Comparison of ENCODE assay signal across 8 mouse cellular contexts in genomic region chr5:137339290-137339979, GRCm38 (mm10). TPM values are rescaled to one million over a fixed set of nuclear protein-coding genes. Genes with fewer than 3 reads are reported as not detected.
DNase-seq lines count a peak whose midpoint lies in the region; ATAC-seq lines count a peak whose summit lies in the region.

No protein-coding gene starts in this region.

- peaks cover 13% of the 10 kb centered on the region for H3K4me1 ChIP-seq in brown adipose tissue, adult 24 weeks (ENCODE audit: control insufficient read depth, insufficient read depth, insufficient read length, low read length)
- H3K4me1 ChIP-seq in forebrain, embryonic 13.5 days: peaks cover 15% of the 10 kb centered on the region
- peaks cover 30% of the 10 kb centered on the region for H3K4me1 ChIP-seq in midbrain, embryonic 10.5 days

- peak overlapping the region; percentile 63 for H3K9ac ChIP-seq in forebrain, embryonic 13.5 days

- no peaks in the 10 kb centered on the region for H3K36me3 ChIP-seq in forebrain, embryonic 13.5 days (ENCODE audit: poor library complexity, severe bottlenecking)
- no peaks in the 10 kb centered on the region for H3K36me3 ChIP-seq in midbrain, embryonic 10.5 days

- peak overlapping the region; percentile 64 for H3K4me3 ChIP-seq in brown adipose tissue, adult 24 weeks (ENCODE audit: insufficient read depth, low read depth, low read length)
- H3K4me3 ChIP-seq in forebrain, embryonic 13.5 days: peak overlapping the region; percentile 43
- peak overlapping the region; percentile 57 for H3K4me3 ChIP-seq in midbrain, embryonic 10.5 days

- intact Hi-C loops in heart, postnatal 25 days (cut with DNase I): loop anchor here (1.0 to 10.0 kb wide), 4 partner anchors 10 to 438 kb away; partner anchors contain the start of genes Epo, Gnb2, Pop7 and Ppp1r35

- H3K27ac ChIP-seq in brown adipose tissue, adult 24 weeks (replicated peaks; ENCODE audit: low read depth, low read length): peak overlapping the region; percentile 96
- peak overlapping the region; percentile 73 for H3K27ac ChIP-seq in forebrain, embryonic 13.5 days
- H3K27ac ChIP-seq in midbrain, embryonic 10.5 days (replicated peaks): peak overlapping the region; percentile 90

- no peaks in the 10 kb centered on the region for H3K9me3 ChIP-seq in forebrain, embryonic 13.5 days (replicated peaks)
- no peaks in the 10 kb centered on the region for H3K9me3 ChIP-seq in midbrain, embryonic 10.5 days (replicated peaks)

- 1% methylated on average over 22 of the region's 22 CpGs for WGBS in forebrain, embryonic 13.5 days
- WGBS in midbrain, embryonic 10.5 days: 7% methylated on average over 22 of the region's 22 CpGs

- H3K27me3 ChIP-seq in forebrain, embryonic 13.5 days: no peaks in the 10 kb centered on the region
- H3K27me3 ChIP-seq in midbrain, embryonic 10.5 days (ENCODE audit: low read depth, poor library complexity, severe bottlenecking): no peaks in the 10 kb centered on the region

- DNase-seq in layer of hippocampus, adult 9-11 months: peak; percentile 22
- no peak for DNase-seq in layer of hippocampus, adult 9-10 months (ENCODE audit: low spot score)
- peak; percentile 70 for DNase-seq in heart, postnatal 25 days (ENCODE audit: low spot score)
- peak; percentile 62 to 76 for DNase-seq in kidney, postnatal 4 days
- DNase-seq in midbrain, embryonic 10.5 days (ENCODE audit: low spot score): peak; percentile 42
- DNase-seq in adipocyte (ENCODE audit: low spot score): no peak

- H3K4me2 ChIP-seq in forebrain, embryonic 13.5 days: peak overlapping the region; percentile 76

- ATAC-seq in forebrain, embryonic 13.5 days: peak; percentile 61

RNA-seq across cellular contexts. Expression of gene Slc12a9, which starts 6.0 kb away (rescaled TPM):
- polyA plus RNA-seq in brown adipose tissue, adult 24 weeks (2012; ENCODE audit: insufficient read depth, insufficient read length, missing spikeins): 2.5 and 5.2 TPM in 2 replicates
- 14.4 and 16.9 TPM in 2 replicates for polyA plus RNA-seq in forebrain, embryonic 13.5 days (2015; fragmentation: Nextera tagmentation; extraction: Ambion mirVana)
- total RNA-seq in heart, postnatal 25 days (2021): 1 to 10 TPM; 2.7 to 3.0 TPM
- 12.0 and 14.3 TPM in 2 replicates for polyA plus RNA-seq in midbrain, embryonic 10.5 days (2016; fragmentation: Nextera tagmentation; extraction: Ambion mirVana)

RNA-seq across cellular contexts. Expression of gene Ephb4, which starts 10.5 kb away (rescaled TPM):
- polyA plus RNA-seq in brown adipose tissue, adult 24 weeks (2012; ENCODE audit: insufficient read depth, insufficient read length, missing spikeins): 10.3 and 10.4 TPM in 2 replicates
- polyA plus RNA-seq in forebrain, embryonic 13.5 days (2015; fragmentation: Nextera tagmentation; extraction: Ambion mirVana): 8.6 and 10.1 TPM in 2 replicates
- total RNA-seq in heart, postnatal 25 days (2021): 10 to 100 TPM; 52.5 to 64.2 TPM
- 28.9 and 30.0 TPM in 2 replicates for polyA plus RNA-seq in midbrain, embryonic 10.5 days (2016; fragmentation: Nextera tagmentation; extraction: Ambion mirVana)

RNA-seq across cellular contexts. Expression of gene Trip6, which starts 25.2 kb away (rescaled TPM):
- polyA plus RNA-seq in brown adipose tissue, adult 24 weeks (2012; ENCODE audit: insufficient read depth, insufficient read length, missing spikeins): 13.1 and 20.6 TPM in 2 replicates
- 30.8 and 35.3 TPM in 2 replicates for polyA plus RNA-seq in forebrain, embryonic 13.5 days (2015; fragmentation: Nextera tagmentation; extraction: Ambion mirVana)
- total RNA-seq in heart, postnatal 25 days (2021): 10 to 100 TPM; 10.8 to 13.3 TPM
- polyA plus RNA-seq in midbrain, embryonic 10.5 days (2016; fragmentation: Nextera tagmentation; extraction: Ambion mirVana): 61.0 and 61.1 TPM in 2 replicates

RNA-seq across cellular contexts. Expression of gene Srrt, which starts 32.0 kb away (rescaled TPM):
- 31.0 and 45.4 TPM in 2 replicates for polyA plus RNA-seq in brown adipose tissue, adult 24 weeks (2012; ENCODE audit: insufficient read depth, insufficient read length, missing spikeins)
- 145 and 150 TPM in 2 replicates for polyA plus RNA-seq in forebrain, embryonic 13.5 days (2015; fragmentation: Nextera tagmentation; extraction: Ambion mirVana)
- 10 to 100 TPM; 67.1 to 67.7 TPM for total RNA-seq in heart, postnatal 25 days (2021)
- 190 and 192 TPM in 2 replicates for polyA plus RNA-seq in midbrain, embryonic 10.5 days (2016; fragmentation: Nextera tagmentation; extraction: Ambion mirVana)

RNA-seq across cellular contexts. Expression of gene Ufsp1, which starts 45.0 kb away (rescaled TPM):
- polyA plus RNA-seq in brown adipose tissue, adult 24 weeks (2012; ENCODE audit: insufficient read depth, insufficient read length, missing spikeins): 7.4 and 11.4 TPM in 2 replicates
- polyA plus RNA-seq in forebrain, embryonic 13.5 days (2015; fragmentation: Nextera tagmentation; extraction: Ambion mirVana): 7.1 and 7.2 TPM in 2 replicates
- total RNA-seq in heart, postnatal 25 days (2021): 1 to 10 TPM; 8.3 to 8.7 TPM
- 9.6 and 11.0 TPM in 2 replicates for polyA plus RNA-seq in midbrain, embryonic 10.5 days (2016; fragmentation: Nextera tagmentation; extraction: Ambion mirVana)

Comparison
In these comparisons a context has a peak if more than half of its experiments do, and no peak if none do; other contexts are left out.
1. DNase-seq: peak in layer of hippocampus, adult 9-11 months (single experiment), heart, postnatal 25 days (single experiment), kidney, postnatal 4 days (2 of 2) and midbrain, embryonic 10.5 days (single experiment); none in layer of hippocampus, adult 9-10 months (single experiment) and adipocyte (single experiment).
2. Peak in every context shown above with its lines, with median percentiles within 50 percentile points of each other: H3K27ac ChIP-seq and H3K4me3 ChIP-seq.